ENCODE assay signal across 8 mouse cellular contexts in the genomic region with DNA sequence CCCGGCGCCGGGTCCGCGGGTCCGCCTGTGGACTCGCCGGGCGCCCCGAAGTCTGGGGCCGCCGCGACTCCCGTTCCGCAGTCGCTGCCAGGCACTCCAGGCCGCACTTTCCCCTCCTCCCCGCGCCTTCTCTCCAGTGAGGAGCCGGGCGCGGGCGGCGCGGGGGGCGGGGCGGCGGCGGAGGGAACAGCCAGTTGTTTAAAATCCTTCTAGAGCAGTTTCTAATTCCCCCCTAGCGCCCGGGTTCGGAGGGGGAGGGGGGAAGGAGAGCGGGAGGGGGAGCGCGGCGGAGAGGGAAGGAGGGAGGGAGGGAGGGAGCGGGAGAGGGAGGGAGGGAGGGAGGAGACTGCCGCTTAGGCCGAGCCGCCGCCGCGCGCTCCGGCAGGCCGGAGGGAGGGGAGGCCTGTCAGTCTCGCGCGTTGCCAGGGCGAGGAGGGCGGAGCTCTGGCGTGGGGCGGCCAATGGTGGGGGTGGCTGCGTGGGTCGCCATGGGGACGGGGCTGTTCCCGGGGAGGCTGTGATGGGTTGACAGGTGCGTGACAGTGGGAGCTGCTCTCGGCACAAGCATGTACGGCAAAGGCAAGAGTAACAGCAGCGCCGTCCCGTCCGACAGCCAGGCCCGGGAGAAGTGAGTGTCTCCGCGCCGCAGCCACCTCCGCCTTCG. TPM values are rescaled to one million over a fixed set of nuclear protein-coding genes. Genes with fewer than 3 reads are reported as not detected.
DNase-seq lines count a peak whose midpoint lies in the region; ATAC-seq lines count a peak whose summit lies in the region.

No protein-coding gene starts in this region.

- H3K9me3 ChIP-seq in hindbrain, embryonic 11.5 days (ENCODE audit: control insufficient read depth, low read length): no peaks in the 10 kb centered on the region

- no peaks in the 10 kb centered on the region for H3K36me3 ChIP-seq in hindbrain, embryonic 11.5 days (ENCODE audit: control insufficient read depth, insufficient read depth, low read length)

- 0% methylated on average over 40 of the region's 70 CpGs for WGBS in hindbrain, embryonic 11.5 days

- H3K27me3 ChIP-seq in hindbrain, embryonic 11.5 days (ENCODE audit: control insufficient read depth, insufficient read depth, low read length): no peaks in the 10 kb centered on the region

- peak overlapping the region; percentile 90 for H3K4me2 ChIP-seq in hindbrain, embryonic 11.5 days (replicated peaks; ENCODE audit: low read depth, low read length)

- peak; percentile 100 for DNase-seq in Muller cell, postnatal 12 days (ENCODE audit: inconsistent ontology term)
- DNase-seq in cerebellum, adult 9-11 months: peak; percentile 98
- DNase-seq in frontal cortex, adult 2 months (ENCODE audit: extremely low spot score in 1 of 2, low spot score in 1 of 2): peak; percentile 97 to 100
- DNase-seq in hindbrain, embryonic 11.5 days (ENCODE audit: low spot score): peak; percentile 98
- DNase-seq in layer of hippocampus, postnatal 10 days (ENCODE audit: low spot score in 2 of 2): peak; percentile 100
- peak; percentile 99 for DNase-seq in lung, postnatal 10 days
- DNase-seq in ovary, postnatal 36 days (ENCODE audit: low spot score): peak; percentile 99
- DNase-seq in thymus, postnatal 25 days: peak; percentile 99

- peaks cover 4% of the 10 kb centered on the region for H3K4me1 ChIP-seq in hindbrain, embryonic 11.5 days (replicated peaks; ENCODE audit: control insufficient read depth, insufficient read depth, low read length)

- H3K4me3 ChIP-seq in hindbrain, embryonic 11.5 days (ENCODE audit: low read depth, low read length): peak overlapping the region; percentile 97

- H3K9ac ChIP-seq in hindbrain, embryonic 11.5 days (ENCODE audit: low read depth, low read length): peak overlapping the region; percentile 92

- ATAC-seq in hindbrain, embryonic 11.5 days (ENCODE audit: low FRiP score): peak; percentile 98

- H3K27ac ChIP-seq in hindbrain, embryonic 11.5 days (ENCODE audit: low read depth, low read length): peak overlapping the region; percentile 95

RNA-seq across cellular contexts. Expression of a gene that starts 0.7 kb away (rescaled TPM):
- polyA plus RNA-seq in frontal cortex, adult 2 months (2012; rRNA removed): 115 and 119 TPM in 2 replicates
- polyA plus RNA-seq in hindbrain, embryonic 11.5 days (2014; fragmentation: Nextera tagmentation; extraction: Ambion mirVana): 152 and 153 TPM in 2 replicates
- 100 to 1,000 TPM; 109 to 110 TPM for total RNA-seq in layer of hippocampus, postnatal 10 days (2021)

Comparison
In these comparisons a context has a peak if more than half of its experiments do, and no peak if none do; other contexts are left out.
1. Peak in every context shown above with its lines: DNase-seq, ATAC-seq, H3K4me3 ChIP-seq and H3K27ac ChIP-seq.